Mouse (Mus musculus): ENCODE results near the gene Ranbp17. TPM values are rescaled to one million over a fixed set of nuclear protein-coding genes. Genes with fewer than 3 reads are reported as not detected.
"Not testable (repeated sequence)": the region's sequence is repeated elsewhere in the genome, so short reads cannot be mapped to it uniquely, and the experiment has no call there.

The Ranbp17 gene
- polyA plus RNA-seq, 1 experiment from 2014 or later = 13.5 TPM

GRCm38 (mm10) chr11:33509401-33509800 is 4.1 kb downstream of the Ranbp17 start:
- no peak overlapping the region for H3K27ac ChIP-seq
- H3K9me3 ChIP-seq = no peaks in the 10 kb centered on the region
- no peaks in the 10 kb centered on the region for H3K4me1 ChIP-seq
- H3K4me2 ChIP-seq (replicated peaks) = no peak overlapping the region
- no peak overlapping the region for H3K4me3 ChIP-seq
- no peaks in the 10 kb centered on the region for H3K36me3 ChIP-seq
- no peaks in the 10 kb centered on the region for H3K27me3 ChIP-seq (replicated peaks)
- ATAC-seq (ENCODE audit: low FRiP score, low read depth) = no peak
- no peak overlapping the region for H3K9ac ChIP-seq

- H3K27ac ChIP-seq = no peak overlapping the region
- H3K4me1 ChIP-seq = no peaks in the 10 kb centered on the region
- no peak overlapping the region for H3K9ac ChIP-seq
- no peaks in the 10 kb centered on the region for H3K9me3 ChIP-seq
- 81% methylated on average over 4 of the region's 4 CpGs for WGBS
- no peak overlapping the region for H3K4me2 ChIP-seq (replicated peaks)
- no peak overlapping the region for H3K4me3 ChIP-seq
- peaks cover 3% of the 10 kb centered on the region; the same call in 1 of the 2 replicates for H3K36me3 ChIP-seq
- no peak for ATAC-seq (ENCODE audit: low FRiP score, low read depth)
- no peaks in the 10 kb centered on the region for H3K27me3 ChIP-seq (replicated peaks)
Measured at GRCm38 (mm10) chr11:33485746-33486145, 27.8 kb downstream of the Ranbp17 start.

- no peak for ATAC-seq (ENCODE audit: low FRiP score, low read depth)
- WGBS = 87% methylated on average over 10 of the region's 10 CpGs
Measured at GRCm38 (mm10) chr11:33480410-33480809, 33.1 kb downstream of the Ranbp17 start.

GRCm38 (mm10) chr11:33479209-33479608 is 34.3 kb downstream of the Ranbp17 start:
- Histone ChIP-seq H3K36me3 (no peaks in the 10 kb centered on the region), H3K4me1 (no peaks in the 10 kb centered on the region), H3K4me3 (no peak overlapping the region), H3K4me2 (replicated peaks) (no peak overlapping the region), H3K27ac (no peak overlapping the region), H3K9ac (no peak overlapping the region), H3K9me3 (no peaks in the 10 kb centered on the region), H3K27me3 (replicated peaks) (no peaks in the 10 kb centered on the region)
- WGBS = 93% methylated on average over 4 of the region's 4 CpGs
- ATAC-seq (ENCODE audit: low FRiP score, low read depth) = no peak

More at GRCm38 (mm10) chr11:33480410-33480809, 33.1 kb downstream of the Ranbp17 start:
- no peaks in the 10 kb centered on the region for H3K9me3 ChIP-seq
- no peaks in the 10 kb centered on the region for H3K36me3 ChIP-seq
- H3K4me2 ChIP-seq (replicated peaks) = no peak overlapping the region
- no peaks in the 10 kb centered on the region for H3K4me1 ChIP-seq
- no peak overlapping the region for H3K9ac ChIP-seq
- H3K4me3 ChIP-seq = no peak overlapping the region
- no peak overlapping the region for H3K27ac ChIP-seq
- no peaks in the 10 kb centered on the region for H3K27me3 ChIP-seq (replicated peaks)

- 92% methylated on average over 2 of the region's 2 CpGs for WGBS
- Histone ChIP-seq H3K9me3 (no peaks in the 10 kb centered on the region), H3K4me2 (replicated peaks) (no peak overlapping the region), H3K36me3 (no peaks in the 10 kb centered on the region), H3K4me1 (no peaks in the 10 kb centered on the region), H3K27me3 (replicated peaks) (no peaks in the 10 kb centered on the region), H3K4me3 (no peak overlapping the region), H3K27ac (no peak overlapping the region), H3K9ac (no peak overlapping the region)
- no peak for ATAC-seq (ENCODE audit: low FRiP score, low read depth)
Measured at GRCm38 (mm10) chr11:33476634-33477033, 36.9 kb downstream of the Ranbp17 start.

GRCm38 (mm10) chr11:33461172-33461571 is 52.4 kb downstream of the Ranbp17 start:
- ATAC-seq (ENCODE audit: low FRiP score, low read depth) = no peak
- H3K9ac ChIP-seq = no peak overlapping the region
- no peaks in the 10 kb centered on the region for H3K27me3 ChIP-seq (replicated peaks)
- H3K27ac ChIP-seq = no peak overlapping the region
- no peak overlapping the region for H3K4me3 ChIP-seq
- 78% methylated on average over 1 of the region's 1 CpGs for WGBS
- H3K36me3 ChIP-seq = no peaks in the 10 kb centered on the region
- H3K4me2 ChIP-seq (replicated peaks) = no peak overlapping the region
- H3K9me3 ChIP-seq = no peaks in the 10 kb centered on the region
- no peaks in the 10 kb centered on the region for H3K4me1 ChIP-seq

GRCm38 (mm10) chr11:33454069-33454468 is 59.5 kb downstream of the Ranbp17 start:
- Histone ChIP-seq H3K4me3 (no peak overlapping the region), H3K27me3 (replicated peaks) (no peaks in the 10 kb centered on the region), H3K36me3 (peaks cover 3% of the 10 kb centered on the region; the same call in 1 of the 2 replicates), H3K9ac (no peak overlapping the region), H3K4me2 (replicated peaks) (no peak overlapping the region), H3K9me3 (no peaks in the 10 kb centered on the region), H3K27ac (no peak overlapping the region), H3K4me1 (no peaks in the 10 kb centered on the region)
- 90% methylated on average over 3 of the region's 3 CpGs for WGBS
- ATAC-seq (ENCODE audit: low FRiP score, low read depth) = no peak

- WGBS = 34% methylated on average over 5 of the region's 5 CpGs
- Histone ChIP-seq H3K4me1 (no peaks in the 10 kb centered on the region), H3K36me3 (no peaks in the 10 kb centered on the region), H3K27ac (no peak overlapping the region), H3K9ac (no peak overlapping the region), H3K9me3 (no peaks in the 10 kb centered on the region), H3K4me3 (no peak overlapping the region), H3K27me3 (replicated peaks) (no peaks in the 10 kb centered on the region), H3K4me2 (replicated peaks) (no peak overlapping the region)
- ATAC-seq (ENCODE audit: low FRiP score, low read depth) = no peak
Measured at GRCm38 (mm10) chr11:33433813-33434212, 79.7 kb downstream of the Ranbp17 start.

GRCm38 (mm10) chr11:33428238-33428637 is 85.3 kb downstream of the Ranbp17 start:
- H3K27ac ChIP-seq; H3K9ac ChIP-seq; H3K9me3 ChIP-seq; H3K4me2 ChIP-seq (replicated peaks); H3K4me1 ChIP-seq; H3K4me3 ChIP-seq; H3K36me3 ChIP-seq; ATAC-seq (ENCODE audit: low FRiP score, low read depth); H3K27me3 ChIP-seq (replicated peaks): not testable (repeated sequence)
- WGBS = 92% methylated on average over 17 of the region's 17 CpGs

- not testable (repeated sequence) for H3K9ac ChIP-seq; H3K27ac ChIP-seq; H3K27me3 ChIP-seq (replicated peaks); H3K4me2 ChIP-seq (replicated peaks); H3K4me1 ChIP-seq; H3K36me3 ChIP-seq; H3K9me3 ChIP-seq; ATAC-seq (ENCODE audit: low FRiP score, low read depth); H3K4me3 ChIP-seq
- 89% methylated on average over 5 of the region's 5 CpGs for WGBS
Measured at GRCm38 (mm10) chr11:33427789-33428188, 85.8 kb downstream of the Ranbp17 start.

GRCm38 (mm10) chr11:33422226-33422625 is 91.3 kb downstream of the Ranbp17 start:
- Histone ChIP-seq H3K36me3 (no peaks in the 10 kb centered on the region), H3K4me3 (no peak overlapping the region), H3K4me1 (no peaks in the 10 kb centered on the region), H3K9me3 (no peaks in the 10 kb centered on the region), H3K9ac (no peak overlapping the region), H3K4me2 (replicated peaks) (no peak overlapping the region), H3K27me3 (replicated peaks) (no peaks in the 10 kb centered on the region), H3K27ac (no peak overlapping the region)
- ATAC-seq (ENCODE audit: low FRiP score, low read depth) = no peak
- WGBS = 85% methylated on average over 3 of the region's 3 CpGs

- H3K4me1 ChIP-seq = no peaks in the 10 kb centered on the region
- H3K9me3 ChIP-seq = no peaks in the 10 kb centered on the region
- H3K27ac ChIP-seq = no peak overlapping the region
- no peaks in the 10 kb centered on the region for H3K27me3 ChIP-seq (replicated peaks)
- no peak overlapping the region for H3K9ac ChIP-seq
- ATAC-seq (ENCODE audit: low FRiP score, low read depth) = no peak
- WGBS = 89% methylated on average over 4 of the region's 4 CpGs
- no peak overlapping the region for H3K4me2 ChIP-seq (replicated peaks)
- H3K4me3 ChIP-seq = no peak overlapping the region
- H3K36me3 ChIP-seq = no peaks in the 10 kb centered on the region
Measured at GRCm38 (mm10) chr11:33404651-33405050, 108.9 kb downstream of the Ranbp17 start.

GRCm38 (mm10) chr11:33399346-33399745 is 114.2 kb downstream of the Ranbp17 start:
- no peak overlapping the region for H3K27ac ChIP-seq

More at GRCm38 (mm10) chr11:33399346-33399745, 114.2 kb downstream of the Ranbp17 start:
- no peaks in the 10 kb centered on the region for H3K27me3 ChIP-seq (replicated peaks)
- peak; percentile 44 for ATAC-seq (ENCODE audit: low FRiP score, low read depth)
- no peaks in the 10 kb centered on the region for H3K36me3 ChIP-seq
- no peak overlapping the region for H3K4me2 ChIP-seq (replicated peaks)
- no peak overlapping the region for H3K4me3 ChIP-seq
- 0 out of 2 replicates have a peak, but pooled peaks cover 3% of the 10 kb centered on the region for H3K4me1 ChIP-seq
- no peaks in the 10 kb centered on the region for H3K9me3 ChIP-seq
- no peak overlapping the region for H3K9ac ChIP-seq
- 50% methylated on average over 1 of the region's 1 CpGs for WGBS

All from neural tube, embryonic 12.5 days (tissue).